Comparison of ENCODE assay signal across 8 mouse cellular contexts in the genomic region with DNA sequence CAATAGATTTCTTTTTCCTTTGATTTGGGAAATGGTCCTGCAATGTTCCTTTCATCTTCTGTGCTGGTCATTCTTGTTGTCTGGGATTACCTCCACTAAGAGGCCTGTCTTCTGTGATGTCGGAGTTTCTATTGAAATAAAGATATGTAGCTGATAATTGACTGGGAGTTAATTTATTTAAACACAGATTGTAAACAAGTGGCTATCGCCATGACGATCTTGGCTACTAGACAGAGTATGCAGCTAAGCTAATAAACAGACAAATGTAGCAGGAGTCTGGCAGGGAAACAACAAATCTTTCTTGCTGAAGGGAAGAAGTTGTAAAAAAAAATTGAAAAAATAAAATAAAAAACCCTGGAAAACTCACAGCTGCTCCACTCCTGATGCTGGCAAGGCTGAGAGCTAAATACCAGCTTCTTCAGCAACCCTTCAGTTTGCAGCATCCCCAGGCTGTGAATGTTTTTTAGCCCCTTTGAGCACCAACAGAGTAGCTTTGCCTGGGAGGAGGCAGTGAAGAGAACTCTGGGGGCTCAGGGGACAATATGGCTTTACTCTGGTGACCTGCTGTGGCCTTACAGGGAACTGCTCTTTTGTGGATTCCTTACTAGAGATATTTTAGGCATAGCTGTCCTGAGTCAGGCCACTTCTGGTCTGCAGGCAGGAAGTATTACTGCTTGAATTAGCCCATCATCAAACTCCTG.
DNase-seq lines count a peak whose midpoint lies in the region; ATAC-seq lines count a peak whose summit lies in the region.

No protein-coding gene starts in this region.

- no peak overlapping the region for H3K4me2 ChIP-seq in hindbrain, embryonic 12.5 days (replicated peaks)
- H3K4me2 ChIP-seq in stomach, embryonic 14.5 days (replicated peaks; ENCODE audit: low read depth, low read length) = no peak overlapping the region

- no peaks in the 10 kb centered on the region for H3K9me3 ChIP-seq in hindbrain, embryonic 12.5 days (replicated peaks)
- no peaks in the 10 kb centered on the region for H3K9me3 ChIP-seq in limb, embryonic 10.5 days (replicated peaks)
- H3K9me3 ChIP-seq in stomach, embryonic 14.5 days (ENCODE audit: control insufficient read depth, low read depth, low read length) = no peaks in the 10 kb centered on the region

- H3K4me1 ChIP-seq in hindbrain, embryonic 12.5 days = 0 out of 2 replicates have a peak, but pooled peaks cover 7% of the 10 kb centered on the region
- peaks cover 52% of the 10 kb centered on the region for H3K4me1 ChIP-seq in limb, embryonic 10.5 days
- peaks cover 4% of the 10 kb centered on the region; the same call in 1 of the 2 replicates for H3K4me1 ChIP-seq in stomach, embryonic 14.5 days (ENCODE audit: control insufficient read depth, insufficient read depth, low read length)

- no peak overlapping the region for H3K9ac ChIP-seq in hindbrain, embryonic 12.5 days
- no peak overlapping the region for H3K9ac ChIP-seq in stomach, embryonic 14.5 days (replicated peaks; ENCODE audit: low read depth, low read length)

- no peaks in the 10 kb centered on the region for H3K36me3 ChIP-seq in hindbrain, embryonic 12.5 days
- H3K36me3 ChIP-seq in limb, embryonic 10.5 days = no peaks in the 10 kb centered on the region
- H3K36me3 ChIP-seq in stomach, embryonic 14.5 days (ENCODE audit: control insufficient read depth, insufficient read depth, low read length) = no peaks in the 10 kb centered on the region

- DNase-seq in cerebellum, postnatal 14 days = no peak
- peak; percentile 13 for DNase-seq in thymus, postnatal 4 days
- DNase-seq in thymus, adult 18-20 months = no peak
- DNase-seq in limb, embryonic 10.5 days (ENCODE audit: low spot score) = peak; percentile 33
- DNase-seq in thymus, postnatal 10 days (ENCODE audit: low spot score in 2 of 2) = no peak

- ATAC-seq in cerebellum, adult (ENCODE audit: insufficient number of reproducible peaks, low FRiP score, low TSS enrichment) = peak; percentile 75
- 0 out of 2 replicates have a peak, but pooled peaks have one; percentile 32 for ATAC-seq in hindbrain, embryonic 12.5 days (ENCODE audit: low FRiP score)
- ATAC-seq in stomach, embryonic 14.5 days (ENCODE audit: insufficient number of reproducible peaks, insufficient read depth, low FRiP score, low read depth) = no peak; the same call in 1 of the 2 replicates

- H3K4me3 ChIP-seq in hindbrain, embryonic 12.5 days = no peak overlapping the region
- no peak overlapping the region for H3K4me3 ChIP-seq in limb, embryonic 10.5 days
- no peak overlapping the region for H3K4me3 ChIP-seq in stomach, embryonic 14.5 days (ENCODE audit: low read depth, low read length)

- H3K27me3 ChIP-seq in hindbrain, embryonic 12.5 days = no peaks in the 10 kb centered on the region
- H3K27me3 ChIP-seq in limb, embryonic 10.5 days (ENCODE audit: low read depth, poor library complexity, severe bottlenecking) = no peaks in the 10 kb centered on the region
- no peaks in the 10 kb centered on the region for H3K27me3 ChIP-seq in stomach, embryonic 14.5 days (ENCODE audit: control insufficient read depth, insufficient read depth, low read length)

- no peak overlapping the region for H3K27ac ChIP-seq in hindbrain, embryonic 12.5 days
- H3K27ac ChIP-seq in limb, embryonic 10.5 days = peak overlapping the region; percentile 53; the same call in 1 of the 2 replicates
- H3K27ac ChIP-seq in stomach, embryonic 14.5 days (ENCODE audit: low read length) = peak overlapping the region; percentile 58; the same call in 1 of the 2 replicates

- WGBS in hindbrain, embryonic 12.5 days = 35% methylated on average over 3 of the region's 3 CpGs
- 24% methylated on average over 3 of the region's 3 CpGs for WGBS in limb, embryonic 10.5 days
- 8% methylated on average over 3 of the region's 3 CpGs for WGBS in stomach, embryonic 14.5 days

Comparison
In these comparisons a context has a peak if more than half of its experiments do, and no peak if none do; other contexts are left out.
1. DNase-seq: peak in thymus, postnatal 4 days (single experiment) and limb, embryonic 10.5 days (single experiment); none in cerebellum, postnatal 14 days (0 of 2), thymus, adult 18-20 months (0 of 2) and thymus, postnatal 10 days (0 of 2).